Mouse (Mus musculus) thymus, adult 2 months (tissue): ENCODE data around the gene Trim80.

Source experiments
- CTCF ChIP-seq: fragments of 200-500 bp; IDR thresholded peaks from 2 replicates; pipeline ENCODE4 v1.5.1; 2012; ENCODE audit warnings: mild to moderate bottlenecking, control low read depth, low read length, moderate library complexity, borderline replicate concordance; ENCODE audit not compliant: control insufficient read depth, poor library complexity, insufficient read depth; ENCODE audit errors: extremely low read depth
- POLR2A ChIP-seq: fragments of 200-500 bp; IDR thresholded peaks from 2 replicates; pipeline ENCODE4 v1.6.1; 2012; ENCODE audit warnings: mild to moderate bottlenecking, low read length, control low read depth, moderate library complexity; ENCODE audit not compliant: control insufficient read depth, poor library complexity, insufficient read depth; ENCODE audit errors: extremely low read depth

- TF ChIP-seq CTCF (no peak), POLR2A (no peak)
These were observed 14.7 kb upstream of the Trim80 start for GRCm38 (mm10) chr11:115425671-115426070.
